Mouse (Mus musculus): ENCODE measurements at regions not wholly inside any gene's neighbourhood (a gene's known extent, or its start where the extent isn't known, plus 50 kb on each side); places are given as distances from the start of the nearest gene placed in this dataset.

GRCm38 (mm10) chr9:122614579-122615252, 132.4 kb upstream of the Topaz1 start:
- TF ChIP-seq POLR2A (IDR thresholded peaks at IDR 0.05; ENCODE audit: borderline replicate concordance, extremely low read depth, insufficient read depth, insufficient read length, poor library complexity, severe bottlenecking) = no peak
- no peak for TF ChIP-seq CTCF (IDR thresholded peaks at IDR 0.05; ENCODE audit: borderline replicate concordance, extremely low read depth, insufficient read depth, insufficient read length)
